Mouse (Mus musculus): ENCODE measurements at regions not wholly inside any gene's neighbourhood (a gene's known extent, or its start where the extent isn't known, plus 50 kb on each side); places are given as distances from the start of the nearest gene placed in this dataset.

DNA sequence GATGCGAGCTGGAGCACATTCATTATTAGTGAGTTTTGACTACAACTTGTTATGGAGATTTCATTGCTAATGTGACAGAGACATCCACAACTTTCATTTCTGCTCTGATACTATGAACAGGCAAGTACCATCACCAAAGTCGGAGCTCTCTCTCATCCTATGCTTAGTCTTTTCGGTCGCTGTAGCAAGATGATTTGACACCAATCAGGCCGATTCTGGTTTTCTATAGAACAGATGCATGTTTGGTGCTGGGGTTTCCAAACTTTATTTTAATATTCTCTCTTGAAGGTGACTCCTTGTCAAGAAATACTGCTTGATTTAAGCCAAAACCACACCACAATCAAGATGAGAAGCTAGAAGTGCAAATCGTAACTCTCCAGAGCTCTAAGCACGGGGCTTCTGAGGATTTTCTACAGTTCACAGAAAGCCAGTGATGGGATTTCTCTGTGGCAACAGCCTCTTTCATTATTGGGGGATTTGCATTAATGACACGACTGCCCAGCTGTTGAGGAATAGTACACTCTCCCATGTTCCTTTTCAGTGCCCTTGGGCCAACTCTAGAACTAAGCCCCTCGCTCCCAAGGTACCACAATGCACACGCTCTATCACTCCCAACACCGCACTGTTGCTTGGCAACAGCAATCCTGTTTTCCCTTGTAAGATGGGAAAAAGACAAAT, 434.5 kb downstream of the Gm16223 start:
- H3K4me1 ChIP-seq (ENCODE audit: insufficient read depth, low read depth, low read length): no peaks in the 10 kb centered on the region
- no peak for ATAC-seq (ENCODE audit: extremely low read depth, insufficient number of reproducible peaks, low FRiP score, poor library complexity, severe bottlenecking)
- DNase-seq (ENCODE audit: low spot score): no peak

GRCm38 (mm10) chr5:42502802-42503136, 435.0 kb downstream of the Gm16223 start:
- no peaks in the 10 kb centered on the region for H3K9me3 ChIP-seq (replicated peaks)
- ATAC-seq (ENCODE audit: extremely low read depth, insufficient number of reproducible peaks, low FRiP score, poor library complexity, severe bottlenecking) (no peak), DNase-seq (ENCODE audit: low spot score) (no peak)
- no peaks in the 10 kb centered on the region for H3K36me3 ChIP-seq (replicated peaks)
- no peak overlapping the region for H3K4me3 ChIP-seq (ENCODE audit: low read depth, low read length)
- no peaks in the 10 kb centered on the region for H3K27me3 ChIP-seq (ENCODE audit: insufficient read depth, low read length)
- TF ChIP-seq GATA2 (IDR thresholded peaks at IDR 0.05; ENCODE audit: borderline replicate concordance, low read depth, low read length) (no peak), GATA1 (IDR thresholded peaks at IDR 0.05; ENCODE audit: borderline replicate concordance, low read length) (no peak), CTCF (IDR thresholded peaks at IDR 0.05; ENCODE audit: low read depth, low read length) (no peak), TAL1 (conservative IDR thresholded peaks at IDR 0.05; ENCODE audit: low read depth, low read length) (no peak), POLR2AphosphoS5 (IDR thresholded peaks at IDR 0.05; ENCODE audit: insufficient replicate concordance, low read depth, low read length) (no peak)
- no peaks in the 10 kb centered on the region for H3K4me1 ChIP-seq (ENCODE audit: insufficient read depth, low read depth, low read length)

More for the DNA sequence above, 434.5 kb downstream of the Gm16223 start:
- Histone ChIP-seq H3K9me3 (replicated peaks) (no peaks in the 10 kb centered on the region), H3K36me3 (replicated peaks) (no peaks in the 10 kb centered on the region), H3K27me3 (ENCODE audit: insufficient read depth, low read length) (no peaks in the 10 kb centered on the region), H3K4me3 (ENCODE audit: low read depth, low read length) (no peak overlapping the region)
- TF ChIP-seq GATA1 (IDR thresholded peaks at IDR 0.05; ENCODE audit: borderline replicate concordance, low read length) (no peak), TAL1 (conservative IDR thresholded peaks at IDR 0.05; ENCODE audit: low read depth, low read length) (no peak), CTCF (IDR thresholded peaks at IDR 0.05; ENCODE audit: low read depth, low read length) (no peak), POLR2AphosphoS5 (IDR thresholded peaks at IDR 0.05; ENCODE audit: insufficient replicate concordance, low read depth, low read length) (no peak), GATA2 (IDR thresholded peaks at IDR 0.05; ENCODE audit: borderline replicate concordance, low read depth, low read length) (no peak)

GRCm38 (mm10) chr5:42509200-42509599, 441.4 kb downstream of the Gm16223 start:
- no peaks in the 10 kb centered on the region for H3K27me3 ChIP-seq (ENCODE audit: insufficient read depth, low read length)
- DNase-seq (ENCODE audit: low spot score) (no peak), ATAC-seq (ENCODE audit: extremely low read depth, insufficient number of reproducible peaks, low FRiP score, poor library complexity, severe bottlenecking) (no peak)
- no peaks in the 10 kb centered on the region for H3K36me3 ChIP-seq (replicated peaks)
- H3K4me3 ChIP-seq (ENCODE audit: low read depth, low read length): no peak overlapping the region
- H3K9me3 ChIP-seq (replicated peaks): no peaks in the 10 kb centered on the region
- H3K4me1 ChIP-seq (ENCODE audit: insufficient read depth, low read depth, low read length): no peaks in the 10 kb centered on the region
- no peak for TF ChIP-seq GATA2 (IDR thresholded peaks at IDR 0.05; ENCODE audit: borderline replicate concordance, low read depth, low read length)
- TF ChIP-seq GATA1 (IDR thresholded peaks at IDR 0.05; ENCODE audit: borderline replicate concordance, low read length): no peak
- no peak for TF ChIP-seq TAL1 (conservative IDR thresholded peaks at IDR 0.05; ENCODE audit: low read depth, low read length)
- TF ChIP-seq POLR2AphosphoS5 (IDR thresholded peaks at IDR 0.05; ENCODE audit: insufficient replicate concordance, low read depth, low read length): no peak
- no peak for TF ChIP-seq CTCF (IDR thresholded peaks at IDR 0.05; ENCODE audit: low read depth, low read length)

- no peak overlapping the region for H3K4me3 ChIP-seq (ENCODE audit: low read depth, low read length)
- ATAC-seq (ENCODE audit: extremely low read depth, insufficient number of reproducible peaks, low FRiP score, poor library complexity, severe bottlenecking) (no peak), DNase-seq (ENCODE audit: low spot score) (no peak)
- no peaks in the 10 kb centered on the region for H3K4me1 ChIP-seq (ENCODE audit: insufficient read depth, low read depth, low read length)
- H3K36me3 ChIP-seq (replicated peaks): no peaks in the 10 kb centered on the region
- no peaks in the 10 kb centered on the region for H3K9me3 ChIP-seq (replicated peaks)
- TF ChIP-seq GATA1 (IDR thresholded peaks at IDR 0.05; ENCODE audit: borderline replicate concordance, low read length): no peak
- TF ChIP-seq CTCF (IDR thresholded peaks at IDR 0.05; ENCODE audit: low read depth, low read length): no peak
- no peak for TF ChIP-seq POLR2AphosphoS5 (IDR thresholded peaks at IDR 0.05; ENCODE audit: insufficient replicate concordance, low read depth, low read length)
- H3K27me3 ChIP-seq (ENCODE audit: insufficient read depth, low read length): no peaks in the 10 kb centered on the region
Observed at GRCm38 (mm10) chr5:42523116-42524113, 455.7 kb downstream of the Gm16223 start.

DNA sequence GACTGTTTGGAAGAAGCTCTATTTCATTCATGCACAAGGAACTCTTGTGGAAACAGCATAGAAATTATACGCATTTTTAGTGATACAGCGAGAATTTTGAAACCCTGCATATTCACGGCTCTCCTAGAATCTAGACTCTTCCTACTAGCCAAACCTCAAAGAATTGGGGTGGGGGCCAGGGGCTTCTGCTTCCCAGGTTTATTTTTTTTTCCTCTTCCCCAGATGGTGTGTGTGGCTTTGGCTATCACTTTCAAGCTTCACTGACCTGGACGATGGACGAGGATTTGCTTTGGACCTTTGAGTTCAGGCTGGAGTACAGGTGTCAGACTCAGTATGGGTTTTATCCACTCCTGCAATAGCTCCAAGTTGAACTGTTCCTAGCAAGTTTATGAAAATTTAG, 457.7 kb downstream of the Gm16223 start:
- no peaks in the 10 kb centered on the region for H3K36me3 ChIP-seq (replicated peaks)
- ATAC-seq (ENCODE audit: extremely low read depth, insufficient number of reproducible peaks, low FRiP score, poor library complexity, severe bottlenecking) (no peak), DNase-seq (ENCODE audit: low spot score) (no peak)
- no peak for TF ChIP-seq GATA2 (IDR thresholded peaks at IDR 0.05; ENCODE audit: borderline replicate concordance, low read depth, low read length)
- no peak for TF ChIP-seq POLR2AphosphoS5 (IDR thresholded peaks at IDR 0.05; ENCODE audit: insufficient replicate concordance, low read depth, low read length)
- TF ChIP-seq TAL1 (conservative IDR thresholded peaks at IDR 0.05; ENCODE audit: low read depth, low read length): no peak
- no peak for TF ChIP-seq GATA1 (IDR thresholded peaks at IDR 0.05; ENCODE audit: borderline replicate concordance, low read length)
- TF ChIP-seq CTCF (IDR thresholded peaks at IDR 0.05; ENCODE audit: low read depth, low read length): no peak
- H3K4me3 ChIP-seq (ENCODE audit: low read depth, low read length): no peak overlapping the region
- no peaks in the 10 kb centered on the region for H3K4me1 ChIP-seq (ENCODE audit: insufficient read depth, low read depth, low read length)
- H3K27me3 ChIP-seq (ENCODE audit: insufficient read depth, low read length): no peaks in the 10 kb centered on the region
- no peaks in the 10 kb centered on the region for H3K9me3 ChIP-seq (replicated peaks)

- Histone ChIP-seq H3K4me1 (ENCODE audit: insufficient read depth, low read depth, low read length) (no peaks in the 10 kb centered on the region), H3K36me3 (replicated peaks) (no peaks in the 10 kb centered on the region), H3K4me3 (ENCODE audit: low read depth, low read length) (no peak overlapping the region), H3K27me3 (ENCODE audit: insufficient read depth, low read length) (no peaks in the 10 kb centered on the region), H3K9me3 (replicated peaks) (no peaks in the 10 kb centered on the region)
- TF ChIP-seq POLR2AphosphoS5 (IDR thresholded peaks at IDR 0.05; ENCODE audit: insufficient replicate concordance, low read depth, low read length) (no peak), CTCF (IDR thresholded peaks at IDR 0.05; ENCODE audit: low read depth, low read length) (no peak), GATA2 (IDR thresholded peaks at IDR 0.05; ENCODE audit: borderline replicate concordance, low read depth, low read length) (no peak), GATA1 (IDR thresholded peaks at IDR 0.05; ENCODE audit: borderline replicate concordance, low read length) (no peak), TAL1 (conservative IDR thresholded peaks at IDR 0.05; ENCODE audit: low read depth, low read length) (no peak)
- no peak for ATAC-seq (ENCODE audit: extremely low read depth, insufficient number of reproducible peaks, low FRiP score, poor library complexity, severe bottlenecking)
- no peak for DNase-seq (ENCODE audit: low spot score)
Observed at GRCm38 (mm10) chr5:42560537-42560936, 492.8 kb downstream of the Gm16223 start.
